Comparison of ENCODE assay signal across 9 mouse cellular contexts in the genomic region with DNA sequence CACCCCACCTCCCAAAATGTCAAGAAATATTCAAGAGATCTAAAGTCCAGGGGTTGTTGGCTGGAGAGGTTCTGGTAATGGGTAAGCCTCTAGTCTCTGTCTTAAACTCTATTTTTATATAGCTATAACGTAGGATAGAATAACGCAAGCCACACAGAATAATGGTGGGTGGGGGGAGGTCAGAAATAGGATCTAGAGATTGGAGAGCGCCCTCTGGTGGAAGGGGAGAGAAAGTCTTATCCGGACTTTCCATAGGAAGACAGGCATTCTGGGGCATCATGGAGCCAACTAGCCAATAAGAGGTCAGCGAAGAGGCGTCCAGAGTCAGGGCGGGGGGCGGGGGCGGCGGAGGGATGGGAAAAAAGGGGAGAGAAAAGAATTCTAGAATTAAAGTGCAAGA.
A peak's percentile ranks its signal among the peaks of the same experiment; 100 is the strongest.
DNase-seq lines count a peak whose midpoint lies in the region; ATAC-seq and TF ChIP-seq lines count a peak whose summit lies in the region.
"Had no signal": no experiment of that assay in that cellular context is flagged by ENCODE, and none has a peak within 500 bp of the region (broad histone marks: within the 10 kb centered on the region; RNA-seq: fewer than 3 reads in every experiment).

No protein-coding gene starts in this region.

- no peak for ATAC-seq in kidney, embryonic 16.5 days (ENCODE audit: low FRiP score, low TSS enrichment)

- H3K4me2 ChIP-seq in kidney, embryonic 16.5 days (replicated peaks; ENCODE audit: low read depth, low read length): no peak overlapping the region
- H3K4me2 ChIP-seq: heart, embryonic 13.5 days; neural tube, embryonic 13.5 days had no signal

- peak; percentile 25 for TF ChIP-seq CTCF in ES-Bruce4 (IDR thresholded peaks at IDR 0.05; ENCODE audit: low read depth, low read length)

- no peaks in the 10 kb centered on the region for H3K36me3 ChIP-seq in kidney, embryonic 16.5 days (ENCODE audit: insufficient read depth, low read length)
- H3K36me3 ChIP-seq in ES-Bruce4 (ENCODE audit: control insufficient read depth, insufficient read depth, low read length, poor library complexity, severe bottlenecking): no peaks in the 10 kb centered on the region
- H3K36me3 ChIP-seq: heart, embryonic 13.5 days; neural tube, embryonic 13.5 days had no signal

- H3K27ac ChIP-seq in kidney, embryonic 16.5 days (ENCODE audit: low read length): no peak overlapping the region
- H3K27ac ChIP-seq in ES-Bruce4 (ENCODE audit: insufficient read depth, low read length): no peak overlapping the region
- H3K27ac ChIP-seq: heart, embryonic 13.5 days; neural tube, embryonic 13.5 days had no signal

- H3K4me1 ChIP-seq in kidney, embryonic 16.5 days (ENCODE audit: insufficient read depth, low read length): no peaks in the 10 kb centered on the region
- H3K4me1 ChIP-seq in ES-Bruce4 (ENCODE audit: control insufficient read depth, insufficient read depth, low read length): peaks cover 1% of the 10 kb centered on the region

- no peak for TF ChIP-seq EP300 in ES-Bruce4 (IDR thresholded peaks at IDR 0.05; ENCODE audit: insufficient read depth, low read depth, low read length)

- 72% methylated on average over 9 of the region's 10 CpGs for WGBS in kidney, embryonic 16.5 days

- TF ChIP-seq POLR2A in ES-Bruce4 (IDR thresholded peaks at IDR 0.05; ENCODE audit: insufficient read depth, low read length): no peak

- peak; percentile 8 for DNase-seq in kidney, adult 18-20 months
- DNase-seq in 416B (ENCODE audit: low read depth): peak; percentile 23
- peak; percentile 12 for DNase-seq in kidney, postnatal 4 days
- no peak for DNase-seq in cerebellum, postnatal 36 days
- no peak for DNase-seq in adrenal gland, postnatal 10 days

- no peaks in the 10 kb centered on the region for H3K27me3 ChIP-seq in kidney, embryonic 16.5 days (ENCODE audit: insufficient read depth, low read length)
- no peaks in the 10 kb centered on the region for H3K27me3 ChIP-seq in ES-Bruce4 (ENCODE audit: control insufficient read depth, insufficient read depth, low read length, poor library complexity, severe bottlenecking)
- H3K27me3 ChIP-seq: heart, embryonic 13.5 days; neural tube, embryonic 13.5 days had no signal

- no peak overlapping the region for H3K4me3 ChIP-seq in kidney, embryonic 16.5 days (ENCODE audit: low read length)
- no peak overlapping the region for H3K4me3 ChIP-seq in ES-Bruce4 (ENCODE audit: low read depth, low read length)
- H3K4me3 ChIP-seq: heart, embryonic 13.5 days; neural tube, embryonic 13.5 days had no signal

- H3K9ac ChIP-seq in kidney, embryonic 16.5 days (replicated peaks; ENCODE audit: low read length): no peak overlapping the region
- H3K9ac ChIP-seq in ES-Bruce4 (ENCODE audit: low read depth, poor library complexity, severe bottlenecking): no peak overlapping the region
- H3K9ac ChIP-seq: heart, embryonic 13.5 days; neural tube, embryonic 13.5 days had no signal

- no peaks in the 10 kb centered on the region for H3K9me3 ChIP-seq in kidney, embryonic 16.5 days (ENCODE audit: low read length)
- no peaks in the 10 kb centered on the region for H3K9me3 ChIP-seq in ES-Bruce4 (replicated peaks; ENCODE audit: control insufficient read depth, insufficient read depth, low read length, poor library complexity, severe bottlenecking)
- H3K9me3 ChIP-seq: heart, embryonic 13.5 days; neural tube, embryonic 13.5 days had no signal

Comparison
In these comparisons a context has a peak if more than half of its experiments do, and no peak if none do; other contexts are left out.
1. DNase-seq: peak in kidney, adult 18-20 months (single experiment), 416B (single experiment) and kidney, postnatal 4 days (2 of 2); none in cerebellum, postnatal 36 days (0 of 2) and adrenal gland, postnatal 10 days (single experiment).